Mouse (Mus musculus) lung, adult 2 months (tissue): Measurements from ENCODE around the gene Casp7.

Experiments
- CTCF ChIP-seq: fragments of 200-500 bp; IDR thresholded peaks from 2 replicates; pipeline ENCODE4 v1.5.1; 2011; ENCODE audit warnings: mild to moderate bottlenecking, low read length, control low read depth; ENCODE audit not compliant: insufficient read depth
- POLR2A ChIP-seq: fragments of 200-500 bp; IDR thresholded peaks from 2 replicates; pipeline ENCODE4 v1.6.1; 2011; ENCODE audit warnings: low read depth, mild to moderate bottlenecking, control low read depth, low read length, borderline replicate concordance; ENCODE audit errors: extremely low read depth

- TF ChIP-seq CTCF (no peak), POLR2A (no peak)
These were observed 10.8 kb upstream of the Casp7 start for GRCm38 (mm10) chr19:56386095-56386494.
